Mouse (Mus musculus) lung, postnatal 36 days (tissue): ENCODE measurements at regions not wholly inside any gene's neighbourhood (a gene's known extent, or its start where the extent isn't known, plus 50 kb on each side); places are given as distances from the start of the nearest gene placed in this dataset.
A peak's percentile ranks its signal among the peaks of the same experiment; 100 is the strongest.
"Not testable (repeated sequence)": the region's sequence is repeated elsewhere in the genome, so short reads cannot be mapped to it uniquely, and the experiment has no call there.

Experiments
- DNase-seq: peaks from one replicate; pipeline ENCODE4 v3.0.0; 2022; ENCODE audit warnings: mixed read lengths

DNA sequence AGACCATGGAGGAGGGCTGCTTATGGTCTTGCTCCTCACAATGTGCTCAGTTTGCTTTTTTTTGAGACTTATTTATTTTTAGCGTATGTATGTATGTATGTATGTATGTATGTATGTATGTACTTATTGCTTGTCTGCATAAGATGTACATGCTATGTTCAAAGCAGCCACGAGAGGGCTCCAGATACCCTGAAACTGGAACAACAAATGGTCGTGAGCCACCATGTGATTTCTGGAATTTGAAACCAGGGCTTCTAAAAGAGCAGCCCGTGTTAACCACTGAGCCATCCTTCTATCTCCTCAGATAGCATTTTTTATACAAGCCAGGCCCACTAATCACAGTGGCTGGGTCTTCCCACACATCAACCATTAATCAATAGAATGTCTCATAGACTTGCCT is 611.2 kb downstream of the 5730507C01Rik start:
- no peak for DNase-seq

DNA sequence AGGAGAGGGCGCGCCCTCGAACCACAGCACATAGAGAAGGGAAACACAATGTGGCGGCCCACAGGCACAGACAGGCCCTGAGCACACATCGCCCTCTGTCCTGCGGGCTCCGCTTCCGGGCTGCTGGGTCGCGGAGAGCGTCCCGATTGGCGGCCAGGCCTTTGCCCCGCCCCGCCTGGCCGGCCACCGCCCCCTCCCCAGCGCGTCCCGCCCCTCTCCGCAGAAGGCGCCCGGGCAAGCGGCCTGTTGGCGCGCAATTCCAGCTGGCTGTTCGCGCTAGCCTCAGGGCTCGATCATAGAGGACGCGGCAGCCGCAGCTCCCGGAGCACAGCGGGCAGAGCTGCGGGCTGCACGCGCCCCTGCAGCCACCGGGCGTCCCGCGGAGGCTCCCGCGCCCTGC is 661.3 kb downstream of the 5730507C01Rik start:
- no peak for DNase-seq

GRCm38 (mm10) chr12:19192396-19192795 is 678.1 kb downstream of the 5730507C01Rik start:
- no peak for DNase-seq

DNA sequence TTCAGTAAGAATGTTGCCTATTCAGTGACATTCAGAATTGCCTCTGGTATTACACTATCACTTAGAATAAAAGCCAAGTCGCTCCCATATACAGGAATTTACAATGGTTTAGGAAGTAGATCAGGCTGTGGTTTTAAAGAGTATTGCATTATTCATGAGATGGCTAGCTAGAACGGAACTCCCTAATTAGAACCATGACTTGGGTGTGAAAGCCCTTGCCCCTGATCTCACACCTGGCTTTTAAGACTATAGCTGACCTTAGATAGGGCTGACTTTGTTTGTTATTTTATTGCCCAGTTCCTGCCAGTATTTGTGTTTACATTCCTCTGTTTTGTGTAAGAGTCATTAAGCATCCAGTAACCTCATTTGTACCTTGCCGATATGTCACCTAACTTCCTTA is 678.7 kb downstream of the 5730507C01Rik start:
- not testable (repeated sequence) for DNase-seq

GRCm38 (mm10) chr12:19223996-19224395 is 709.7 kb downstream of the 5730507C01Rik start:
- not testable (repeated sequence) for DNase-seq

- DNase-seq, result peak; percentile 30
Measured at GRCm38 (mm10) chr12:19246731-19247130, 707.6 kb upstream of the Gm21863 start.

GRCm38 (mm10) chr12:19288271-19288890 is 665.9 kb upstream of the Gm21863 start:
- DNase-seq, result peak; percentile 48

- not testable (repeated sequence) for DNase-seq
Measured at GRCm38 (mm10) chr12:19289038-19289437, 665.3 kb upstream of the Gm21863 start.

DNA sequence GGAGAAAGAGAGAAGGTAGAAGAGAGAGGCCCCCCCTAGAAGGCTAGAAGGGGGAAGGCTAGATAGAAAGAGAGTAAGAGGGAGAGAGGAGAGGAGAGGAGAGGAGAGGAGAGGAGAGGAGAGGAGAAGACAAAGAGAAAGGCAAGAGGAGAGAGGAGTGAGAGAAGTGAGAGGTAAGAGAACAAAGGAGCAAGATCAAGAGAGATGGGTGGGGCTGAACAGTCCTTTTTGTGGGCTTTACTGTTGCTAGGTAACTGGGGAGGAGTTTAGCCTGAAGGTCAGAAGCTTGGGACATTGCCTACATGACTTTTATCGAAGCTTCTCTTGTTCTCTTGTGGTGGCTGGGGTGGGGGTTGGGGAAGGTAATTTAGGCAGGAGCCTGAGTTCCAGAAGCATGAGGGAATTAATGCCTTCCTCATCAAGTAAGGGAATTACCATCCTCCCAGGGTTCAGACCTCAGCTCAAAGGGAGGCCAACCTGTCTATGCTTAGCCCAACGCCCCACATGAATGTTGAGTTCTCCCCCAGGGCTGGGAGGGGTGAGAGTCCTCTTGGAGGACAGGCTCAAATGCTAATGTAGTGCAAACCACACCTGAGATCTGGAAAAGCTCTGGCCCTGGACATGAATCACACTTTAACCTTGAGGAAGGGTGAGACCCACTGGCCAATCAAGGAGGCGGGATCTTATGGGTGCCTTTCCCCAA is 662.1 kb upstream of the Gm21863 start:
- not testable (repeated sequence) for DNase-seq
